Mouse (Mus musculus) forebrain, embryonic 12.5 days (tissue): ENCODE measurements around the gene Cacna2d1. TPM values are rescaled to one million over a fixed set of nuclear protein-coding genes. Genes with fewer than 3 reads are reported as not detected.

Experiments used
- ATAC-seq: fragments of 200-750 bp; cut with Nextera tagmentation; 2 replicates; pipeline ENCODE4 v1.8.0; 2017; ENCODE audit warnings: moderate TSS enrichment; ENCODE audit not compliant: low FRiP score
- H3K27ac ChIP-seq: fragments of 300-500 bp; sonication (generic); 2 replicates; pipeline ENCODE4 v1.5.1; 2016; ENCODE audit warnings: mild to moderate bottlenecking
- H3K27me3 ChIP-seq: fragments of 300-500 bp; sonication (generic); 2 replicates; pipeline ENCODE4 v1.6.1; 2016; ENCODE audit warnings: mild to moderate bottlenecking
- H3K36me3 ChIP-seq: fragments of 300-500 bp; sonication (generic); replicated peaks from 2 replicates; pipeline ENCODE4 v1.6.1; 2016; ENCODE audit warnings: mild to moderate bottlenecking
- H3K4me1 ChIP-seq: fragments of 300-500 bp; sonication (generic); 2 replicates; pipeline ENCODE4 v1.6.1; 2016
- H3K4me2 ChIP-seq: fragments of 300-500 bp; sonication (generic); 2 replicates; pipeline ENCODE4 v1.6.1; 2016; ENCODE audit warnings: mild to moderate bottlenecking, moderate library complexity
- H3K4me3 ChIP-seq: fragments of 300-500 bp; sonication (generic); replicated peaks from 2 replicates; pipeline ENCODE4 v1.5.1; 2016; ENCODE audit warnings: mild to moderate bottlenecking
- H3K9ac ChIP-seq: fragments of 300-500 bp; sonication (generic); 2 replicates; pipeline ENCODE4 v1.6.1; 2016; ENCODE audit warnings: mild to moderate bottlenecking
- H3K9me3 ChIP-seq: fragments of 300-500 bp; sonication (generic); 2 replicates; pipeline ENCODE4 v1.6.1; 2016
- WGBS: fragments of 180-500 bp; shearing (Covaris S2); methylation state at CpG from one replicate; pipeline ENCODE4 v1.1.7; 2016; 5-methylcytosine and 5-hydroxymethylcytosine counted together
- polyA plus RNA-seq: library from polyadenylated mRNA; unstranded; fragments of >200 nt; fragmentation: Nextera tagmentation; extraction: Ambion mirVana; gene quantifications from 2 replicates; pipeline ENCODE4 v1.2.1, GENCODE M21; 2016

The Cacna2d1 gene
- polyA plus RNA-seq, 1 experiment from 2014 or later = 36.7 TPM

GRCm38 (mm10) chr5:16265385-16265784, 330.9 kb downstream of the Cacna2d1 start:
- no peak overlapping the region for H3K4me2 ChIP-seq
- WGBS = 28% methylated on average over 6 of the region's 6 CpGs

GRCm38 (mm10) chr5:16277058-16277457, 342.6 kb downstream of the Cacna2d1 start:
- Histone ChIP-seq H3K27ac (no peak overlapping the region), H3K9ac (no peak overlapping the region), H3K9me3 (0 out of 2 replicates have a peak, but pooled peaks cover 5% of the 10 kb centered on the region), H3K4me2 (no peak overlapping the region), H3K27me3 (no peaks in the 10 kb centered on the region), H3K4me1 (no peaks in the 10 kb centered on the region), H3K36me3 (peaks cover 4% of the 10 kb centered on the region; the same call in 1 of the 2 replicates), H3K4me3 (no peak overlapping the region)
- no peak for ATAC-seq
- 79% methylated on average over 2 of the region's 2 CpGs for WGBS

More at GRCm38 (mm10) chr5:16265385-16265784, 330.9 kb downstream of the Cacna2d1 start:
- no peaks in the 10 kb centered on the region for H3K27me3 ChIP-seq
- no peaks in the 10 kb centered on the region for H3K4me1 ChIP-seq
- H3K9ac ChIP-seq = no peak overlapping the region
- no peaks in the 10 kb centered on the region for H3K9me3 ChIP-seq
- peak; percentile 81 for ATAC-seq
- H3K4me3 ChIP-seq = no peak overlapping the region
- H3K36me3 ChIP-seq = no peaks in the 10 kb centered on the region
- peak overlapping the region; percentile 59; the same call in 1 of the 2 replicates for H3K27ac ChIP-seq

GRCm38 (mm10) chr5:16281229-16281628, 346.7 kb downstream of the Cacna2d1 start:
- 89% methylated on average over 5 of the region's 5 CpGs for WGBS
- Histone ChIP-seq H3K4me3 (no peak overlapping the region), H3K27me3 (no peaks in the 10 kb centered on the region)

GRCm38 (mm10) chr5:16293223-16293622, 358.7 kb downstream of the Cacna2d1 start:
- Histone ChIP-seq H3K9ac (no peak overlapping the region), H3K4me1 (no peaks in the 10 kb centered on the region), H3K9me3 (no peaks in the 10 kb centered on the region), H3K4me3 (no peak overlapping the region), H3K27me3 (no peaks in the 10 kb centered on the region), H3K27ac (no peak overlapping the region), H3K4me2 (no peak overlapping the region), H3K36me3 (no peaks in the 10 kb centered on the region)
- peak; percentile 4; the same call in 1 of the 2 replicates for ATAC-seq
- WGBS = 0% methylated on average over 1 of the region's 1 CpGs

More at GRCm38 (mm10) chr5:16281229-16281628, 346.7 kb downstream of the Cacna2d1 start:
- Histone ChIP-seq H3K36me3 (peaks cover 4% of the 10 kb centered on the region; the same call in 1 of the 2 replicates), H3K4me2 (no peak overlapping the region), H3K9ac (no peak overlapping the region), H3K9me3 (0 out of 2 replicates have a peak, but pooled peaks cover 5% of the 10 kb centered on the region), H3K27ac (no peak overlapping the region), H3K4me1 (no peaks in the 10 kb centered on the region)
- no peak for ATAC-seq

- Histone ChIP-seq H3K4me2 (no peak overlapping the region), H3K27me3 (no peaks in the 10 kb centered on the region), H3K9ac (no peak overlapping the region), H3K4me3 (no peak overlapping the region), H3K36me3 (no peaks in the 10 kb centered on the region), H3K4me1 (no peaks in the 10 kb centered on the region), H3K9me3 (no peaks in the 10 kb centered on the region), H3K27ac (no peak overlapping the region)
- 49% methylated on average over 4 of the region's 4 CpGs for WGBS
- peak; percentile 57; the same call in 1 of the 2 replicates for ATAC-seq
Measured at GRCm38 (mm10) chr5:16293825-16294224, 359.3 kb downstream of the Cacna2d1 start.

- Histone ChIP-seq H3K4me2 (no peak overlapping the region), H3K9me3 (no peaks in the 10 kb centered on the region), H3K36me3 (no peaks in the 10 kb centered on the region), H3K27me3 (no peaks in the 10 kb centered on the region), H3K9ac (no peak overlapping the region), H3K4me1 (no peaks in the 10 kb centered on the region), H3K4me3 (no peak overlapping the region), H3K27ac (peak overlapping the region; percentile 71; the same call in 1 of the 2 replicates)
- WGBS = 45% methylated on average over 4 of the region's 4 CpGs
- peak; percentile 47; the same call in 1 of the 2 replicates for ATAC-seq
Measured at GRCm38 (mm10) chr5:16294708-16295107, 360.2 kb downstream of the Cacna2d1 start.

GRCm38 (mm10) chr5:16297170-16297771, 362.8 kb downstream of the Cacna2d1 start:
- ATAC-seq = no peak

GRCm38 (mm10) chr5:16299631-16300030, 365.1 kb downstream of the Cacna2d1 start:
- H3K27ac ChIP-seq = no peak overlapping the region
- H3K9ac ChIP-seq = no peak overlapping the region
- no peaks in the 10 kb centered on the region for H3K27me3 ChIP-seq
- no peak overlapping the region for H3K4me2 ChIP-seq
- 86% methylated on average over 6 of the region's 6 CpGs for WGBS
- no peaks in the 10 kb centered on the region for H3K9me3 ChIP-seq
- no peak overlapping the region for H3K4me3 ChIP-seq
- no peak for ATAC-seq
- no peaks in the 10 kb centered on the region for H3K36me3 ChIP-seq
- H3K4me1 ChIP-seq = no peaks in the 10 kb centered on the region

More at GRCm38 (mm10) chr5:16297170-16297771, 362.8 kb downstream of the Cacna2d1 start:
- no peak overlapping the region for H3K27ac ChIP-seq
- H3K36me3 ChIP-seq = no peaks in the 10 kb centered on the region
- no peaks in the 10 kb centered on the region for H3K4me1 ChIP-seq
- H3K9me3 ChIP-seq = no peaks in the 10 kb centered on the region
- H3K4me2 ChIP-seq = no peak overlapping the region
- 78% methylated on average over 4 of the region's 4 CpGs for WGBS
- no peaks in the 10 kb centered on the region for H3K27me3 ChIP-seq
- H3K4me3 ChIP-seq = no peak overlapping the region
- no peak overlapping the region for H3K9ac ChIP-seq

GRCm38 (mm10) chr5:16309168-16310006, 374.9 kb downstream of the Cacna2d1 start:
- no peak overlapping the region for H3K9ac ChIP-seq
- no peaks in the 10 kb centered on the region for H3K9me3 ChIP-seq
- peak; percentile 84 for ATAC-seq
- H3K36me3 ChIP-seq = no peaks in the 10 kb centered on the region
- no peaks in the 10 kb centered on the region for H3K4me1 ChIP-seq
- no peaks in the 10 kb centered on the region for H3K27me3 ChIP-seq
- H3K27ac ChIP-seq = no peak overlapping the region
- no peak overlapping the region for H3K4me3 ChIP-seq
- WGBS = 41% methylated on average over 7 of the region's 7 CpGs
- no peak overlapping the region for H3K4me2 ChIP-seq

GRCm38 (mm10) chr5:16314242-16314641, 379.8 kb downstream of the Cacna2d1 start:
- 89% methylated on average over 5 of the region's 5 CpGs for WGBS
- no peak for ATAC-seq
- Histone ChIP-seq H3K27me3 (no peaks in the 10 kb centered on the region), H3K4me2 (no peak overlapping the region), H3K36me3 (no peaks in the 10 kb centered on the region), H3K27ac (no peak overlapping the region), H3K4me1 (no peaks in the 10 kb centered on the region), H3K9ac (no peak overlapping the region), H3K9me3 (no peaks in the 10 kb centered on the region), H3K4me3 (no peak overlapping the region)

GRCm38 (mm10) chr5:16315983-16316390, 381.5 kb downstream of the Cacna2d1 start:
- Histone ChIP-seq H3K36me3 (no peaks in the 10 kb centered on the region), H3K9me3 (no peaks in the 10 kb centered on the region), H3K27ac (no peak overlapping the region), H3K4me1 (no peaks in the 10 kb centered on the region), H3K4me3 (no peak overlapping the region), H3K27me3 (no peaks in the 10 kb centered on the region), H3K9ac (no peak overlapping the region), H3K4me2 (no peak overlapping the region)
- ATAC-seq = no peak

GRCm38 (mm10) chr5:16317680-16318242, 383.3 kb downstream of the Cacna2d1 start:
- Histone ChIP-seq H3K4me2 (no peak overlapping the region), H3K27me3 (no peaks in the 10 kb centered on the region), H3K27ac (no peak overlapping the region), H3K4me3 (no peak overlapping the region), H3K9ac (no peak overlapping the region), H3K9me3 (no peaks in the 10 kb centered on the region), H3K4me1 (no peaks in the 10 kb centered on the region), H3K36me3 (no peaks in the 10 kb centered on the region)
- ATAC-seq = no peak
- 83% methylated on average over 4 of the region's 4 CpGs for WGBS
